Mouse (Mus musculus): ENCODE results near the gene Chka.

- TF ChIP-seq CTCF (IDR thresholded peaks at IDR 0.05; ENCODE audit: control insufficient read depth, insufficient read depth, insufficient read length): no peak
- TF ChIP-seq CEBPB (IDR thresholded peaks at IDR 0.05; ENCODE audit: low read depth): no peak
- TF ChIP-seq FOSL1 (IDR thresholded peaks at IDR 0.05; ENCODE audit: insufficient read depth, low read length, poor library complexity, severe bottlenecking): no peak
- no peak for TF ChIP-seq MAX (IDR thresholded peaks at IDR 0.05)
- no peak for TF ChIP-seq MYOG (IDR thresholded peaks at IDR 0.05; ENCODE audit: control insufficient read depth, extremely low read depth, insufficient read length)
- TF ChIP-seq USF1 (IDR thresholded peaks at IDR 0.05; ENCODE audit: low read depth): no peak
These were observed 40.9 kb upstream of the Chka start for GRCm38 (mm10) chr19:3810536-3811233.

Data from C2C12 (cell line).